Mouse (Mus musculus): ENCODE data around the gene Emc6. TPM values are rescaled to one million over a fixed set of nuclear protein-coding genes. Genes with fewer than 3 reads are reported as not detected.

The Emc6 gene
- polyA plus RNA-seq, 1 experiment, result 33.1 TPM

DNA sequence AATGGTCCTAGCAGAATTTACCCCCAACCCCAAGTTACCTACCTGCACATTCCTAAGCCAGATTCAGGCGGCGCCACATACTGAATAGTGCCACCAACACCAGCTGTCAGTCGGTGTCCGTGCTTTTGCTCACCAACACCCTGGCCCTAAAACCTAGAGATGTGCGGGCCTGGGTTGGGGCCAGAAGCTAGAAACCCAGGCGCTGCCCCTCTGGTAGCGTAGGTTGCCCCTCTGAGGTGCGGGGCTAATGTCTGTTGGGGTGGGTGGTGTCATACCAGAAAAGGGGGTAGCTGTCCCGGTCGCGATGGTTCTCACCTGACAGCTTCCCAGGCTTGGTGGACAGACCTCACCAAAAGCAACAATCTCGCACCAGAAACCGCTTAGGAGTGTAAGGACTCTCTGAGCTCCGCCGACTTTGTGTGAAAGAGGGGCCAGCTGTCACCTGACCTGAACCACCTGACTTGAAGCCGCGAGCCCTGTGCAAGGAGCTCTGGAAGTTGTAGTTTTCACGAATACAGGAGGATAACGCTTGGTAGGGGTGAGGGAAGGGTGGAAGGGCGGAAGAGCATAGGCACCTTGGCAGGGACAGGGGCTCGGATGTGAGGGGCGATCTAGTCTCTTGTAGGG lies 21.9 kb upstream of the Emc6 start, which contains the start of gene Ctns:
TSS of gene Ctns (minus strand) at position 440 of the 627 bp plus-strand sequence.
- Histone ChIP-seq H3K36me3 (ENCODE audit: control insufficient read depth, insufficient read depth, low read length) (no peaks in the 10 kb centered on the region), H3K27ac (ENCODE audit: control insufficient read depth, insufficient read depth, low read depth, low read length) (peak within 1 kb of the TSS; percentile 56)
- TF ChIP-seq CTCF (IDR thresholded peaks at IDR 0.05; ENCODE audit: control insufficient read depth, insufficient read depth, insufficient replicate concordance, low read depth, low read length) (no peak), POLR2A (IDR thresholded peaks at IDR 0.05; ENCODE audit: control insufficient read depth, low read depth, low read length) (no peak)

DNA sequence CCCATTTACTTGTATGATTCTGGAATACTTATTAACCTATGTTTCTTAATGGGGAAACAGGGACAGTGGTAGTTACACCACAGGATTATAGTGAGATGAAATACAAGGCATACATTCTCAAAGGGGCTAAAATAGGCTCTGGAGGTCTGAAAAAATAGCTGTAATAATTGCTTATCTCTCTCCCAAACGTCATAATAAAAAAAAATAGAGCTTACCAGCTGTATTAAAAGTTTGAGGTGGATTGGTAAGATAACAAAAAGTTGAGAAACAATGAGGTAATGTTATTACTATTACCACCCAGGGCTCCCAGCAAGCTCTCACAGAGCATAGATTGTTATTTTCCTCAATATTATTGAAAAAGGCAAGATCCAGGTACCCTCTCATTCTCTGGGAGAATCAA lies 21.4 kb upstream of the Emc6 start:
- no peaks in the 10 kb centered on the region for H3K27me3 ChIP-seq (ENCODE audit: control insufficient read depth, insufficient read depth, low read length)
- H3K36me3 ChIP-seq (ENCODE audit: control insufficient read depth, insufficient read depth, low read length), result no peaks in the 10 kb centered on the region
- TF ChIP-seq POLR2A (IDR thresholded peaks at IDR 0.05; ENCODE audit: control insufficient read depth, low read depth, low read length) (no peak), CTCF (IDR thresholded peaks at IDR 0.05; ENCODE audit: control insufficient read depth, insufficient read depth, insufficient replicate concordance, low read depth, low read length) (no peak)
- peaks cover 11% of the 10 kb centered on the region for H3K4me1 ChIP-seq (ENCODE audit: control insufficient read depth, insufficient read depth, low read length)
- H3K4me3 ChIP-seq (ENCODE audit: control insufficient read depth, low read depth, low read length), result no peak overlapping the region
- no peak overlapping the region for H3K27ac ChIP-seq (ENCODE audit: control insufficient read depth, insufficient read depth, low read depth, low read length)

More for the DNA sequence above, 21.9 kb upstream of the Emc6 start, which contains the start of gene Ctns:
- Histone ChIP-seq H3K4me3 (ENCODE audit: control insufficient read depth, low read depth, low read length) (peak within 1 kb of the TSS; percentile 86), H3K4me1 (ENCODE audit: control insufficient read depth, insufficient read depth, low read length) (peaks cover 11% of the 10 kb centered on the region), H3K27me3 (ENCODE audit: control insufficient read depth, insufficient read depth, low read length) (no peaks in the 10 kb centered on the region)

DNA sequence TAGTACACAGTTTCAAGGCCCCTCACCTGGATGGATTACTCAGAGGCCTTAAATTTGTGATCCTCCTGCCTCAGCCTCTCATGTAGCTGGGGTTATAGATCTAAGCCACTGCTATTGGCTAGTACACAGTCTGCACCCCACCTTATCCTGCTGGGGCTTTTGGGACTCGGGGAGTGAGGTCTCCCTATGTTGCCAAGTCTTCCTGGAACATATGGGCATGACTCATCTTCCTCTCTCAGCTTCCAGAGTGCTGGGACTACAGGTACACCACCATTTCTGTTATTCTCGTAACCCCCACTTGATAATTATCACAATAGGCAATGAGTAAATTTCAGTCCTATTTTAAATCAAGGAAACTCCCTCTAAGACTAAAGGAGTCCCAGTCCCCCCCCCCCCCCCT lies 17.6 kb upstream of the Emc6 start:
- no peak for TF ChIP-seq CTCF (IDR thresholded peaks at IDR 0.05; ENCODE audit: control insufficient read depth, insufficient read depth, insufficient replicate concordance, low read depth, low read length)
- TF ChIP-seq POLR2A (IDR thresholded peaks at IDR 0.05; ENCODE audit: control insufficient read depth, low read depth, low read length), result no peak
- H3K4me3 ChIP-seq (ENCODE audit: control insufficient read depth, low read depth, low read length), result no peak overlapping the region
- H3K36me3 ChIP-seq (ENCODE audit: control insufficient read depth, insufficient read depth, low read length), result peaks cover 3% of the 10 kb centered on the region
- H3K4me1 ChIP-seq (ENCODE audit: control insufficient read depth, insufficient read depth, low read length), result peaks cover 5% of the 10 kb centered on the region
- no peak overlapping the region for H3K27ac ChIP-seq (ENCODE audit: control insufficient read depth, insufficient read depth, low read depth, low read length)
- no peaks in the 10 kb centered on the region for H3K27me3 ChIP-seq (ENCODE audit: control insufficient read depth, insufficient read depth, low read length)

DNA sequence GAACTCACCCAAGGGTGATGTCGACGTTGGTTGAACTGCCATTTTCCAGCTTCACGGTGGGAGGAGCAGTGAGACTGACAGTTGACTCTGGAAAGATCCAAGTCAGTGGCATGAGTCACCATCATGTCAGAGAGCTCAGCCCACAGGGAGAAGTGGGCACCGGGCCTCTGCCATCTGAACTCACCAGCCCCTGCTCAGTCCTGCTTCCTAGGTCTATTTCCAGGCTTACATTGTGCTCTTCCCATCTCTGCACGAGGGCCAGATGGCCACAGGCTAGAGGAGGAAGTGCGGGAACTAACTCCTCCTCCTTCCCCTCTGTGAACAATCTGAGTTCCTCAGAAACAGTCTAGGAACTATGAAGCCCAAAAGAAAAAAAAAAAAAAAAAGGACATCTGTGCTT lies 16.2 kb upstream of the Emc6 start:
- Histone ChIP-seq H3K27me3 (ENCODE audit: control insufficient read depth, insufficient read depth, low read length) (no peaks in the 10 kb centered on the region), H3K4me3 (ENCODE audit: control insufficient read depth, low read depth, low read length) (no peak overlapping the region), H3K27ac (ENCODE audit: control insufficient read depth, insufficient read depth, low read depth, low read length) (no peak overlapping the region), H3K36me3 (ENCODE audit: control insufficient read depth, insufficient read depth, low read length) (peaks cover 3% of the 10 kb centered on the region), H3K4me1 (ENCODE audit: control insufficient read depth, insufficient read depth, low read length) (no peaks in the 10 kb centered on the region)
- TF ChIP-seq CTCF (IDR thresholded peaks at IDR 0.05; ENCODE audit: control insufficient read depth, insufficient read depth, insufficient replicate concordance, low read depth, low read length), result no peak
- TF ChIP-seq POLR2A (IDR thresholded peaks at IDR 0.05; ENCODE audit: control insufficient read depth, low read depth, low read length), result no peak

DNA sequence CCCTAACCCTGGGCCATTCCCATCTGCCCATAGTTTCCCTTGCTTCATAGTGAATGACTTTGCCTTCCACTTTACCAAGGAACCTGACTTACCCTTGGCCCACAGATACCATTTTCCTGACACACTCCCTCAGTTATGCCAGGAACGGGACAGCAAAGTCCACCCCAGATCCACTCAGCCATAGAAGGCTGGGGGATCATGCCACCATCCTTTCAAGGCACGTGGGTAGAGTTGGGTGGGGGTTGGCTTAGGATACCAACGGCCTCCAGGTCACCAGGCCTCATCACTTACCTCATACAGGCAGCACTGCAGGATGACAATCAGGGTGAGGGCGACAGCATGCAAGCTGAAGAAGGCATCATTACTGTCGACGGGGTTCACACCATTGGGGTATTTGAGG lies 10.4 kb upstream of the Emc6 start:
- H3K27ac ChIP-seq (ENCODE audit: control insufficient read depth, insufficient read depth, low read depth, low read length), result no peak overlapping the region
- no peak overlapping the region for H3K4me3 ChIP-seq (ENCODE audit: control insufficient read depth, low read depth, low read length)
- TF ChIP-seq CTCF (IDR thresholded peaks at IDR 0.05; ENCODE audit: control insufficient read depth, insufficient read depth, insufficient replicate concordance, low read depth, low read length) (no peak), POLR2A (IDR thresholded peaks at IDR 0.05; ENCODE audit: control insufficient read depth, low read depth, low read length) (no peak)
- H3K36me3 ChIP-seq (ENCODE audit: control insufficient read depth, insufficient read depth, low read length), result peaks cover 3% of the 10 kb centered on the region
- no peaks in the 10 kb centered on the region for H3K27me3 ChIP-seq (ENCODE audit: control insufficient read depth, insufficient read depth, low read length)
- no peaks in the 10 kb centered on the region for H3K4me1 ChIP-seq (ENCODE audit: control insufficient read depth, insufficient read depth, low read length)

DNA sequence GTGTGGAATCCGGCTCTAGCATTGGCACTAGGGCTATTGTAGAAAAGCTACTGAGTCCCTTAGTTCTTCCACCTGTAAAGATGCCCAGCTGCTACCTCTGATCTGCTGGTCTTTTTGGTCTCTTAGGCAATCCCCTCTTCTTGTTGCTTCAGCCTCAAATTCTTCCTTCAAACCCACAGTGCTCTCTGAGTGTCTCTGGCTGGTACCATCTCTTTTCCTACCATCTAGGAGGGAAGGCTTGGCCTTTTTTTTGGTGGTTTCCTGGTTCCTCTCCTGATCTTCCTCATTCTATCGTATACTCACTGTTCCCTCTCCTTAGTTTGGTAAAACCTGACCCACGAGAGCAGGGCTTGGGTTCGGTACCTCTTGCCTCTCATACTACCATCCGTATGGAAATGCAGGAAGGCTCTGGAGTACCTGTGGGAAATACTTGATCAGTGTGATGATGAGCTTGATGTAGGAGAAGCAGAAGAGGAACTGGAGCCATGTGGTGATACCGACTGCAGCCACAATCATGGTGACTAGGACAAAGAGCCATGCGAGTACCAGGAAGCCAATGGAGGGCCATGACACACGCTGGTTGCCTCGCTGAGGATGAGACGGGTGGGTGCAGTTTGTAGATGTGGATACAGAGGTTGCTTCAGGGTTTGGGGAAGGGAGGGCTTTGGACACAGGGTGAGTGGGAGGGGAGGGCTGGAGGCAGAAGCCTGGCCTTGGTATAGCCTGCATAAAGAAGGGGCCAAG lies 9.2 kb upstream of the Emc6 start:
- H3K4me1 ChIP-seq (ENCODE audit: control insufficient read depth, insufficient read depth, low read length), result no peaks in the 10 kb centered on the region
- H3K27ac ChIP-seq (ENCODE audit: control insufficient read depth, insufficient read depth, low read depth, low read length), result no peak overlapping the region
- no peaks in the 10 kb centered on the region for H3K27me3 ChIP-seq (ENCODE audit: control insufficient read depth, insufficient read depth, low read length)
- peaks cover 1% of the 10 kb centered on the region for H3K36me3 ChIP-seq (ENCODE audit: control insufficient read depth, insufficient read depth, low read length)
- TF ChIP-seq POLR2A (IDR thresholded peaks at IDR 0.05; ENCODE audit: control insufficient read depth, low read depth, low read length), result no peak
- no peak for TF ChIP-seq CTCF (IDR thresholded peaks at IDR 0.05; ENCODE audit: control insufficient read depth, insufficient read depth, insufficient replicate concordance, low read depth, low read length)
- no peak overlapping the region for H3K4me3 ChIP-seq (ENCODE audit: control insufficient read depth, low read depth, low read length)

DNA sequence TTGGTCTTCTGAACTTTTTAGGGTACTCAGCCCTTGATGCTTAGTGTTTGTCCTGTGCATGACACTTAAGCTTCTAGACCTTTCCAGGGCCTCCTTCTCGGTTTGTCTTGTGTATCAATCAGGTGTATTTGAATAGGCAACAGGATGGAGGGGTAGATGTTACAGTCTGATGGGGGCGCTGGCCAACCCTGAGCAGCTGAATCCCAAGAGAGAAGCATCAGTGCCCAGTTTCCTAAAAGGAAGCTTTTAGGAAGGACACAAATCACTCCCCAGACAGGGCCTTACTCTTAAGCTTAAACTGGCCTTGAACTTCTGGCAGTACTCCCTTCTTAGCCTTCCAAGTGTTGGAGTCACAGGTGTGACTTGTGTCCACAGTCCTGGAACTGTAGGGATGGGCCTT lies 1.1 kb upstream of the Emc6 start:
- H3K27me3 ChIP-seq (ENCODE audit: control insufficient read depth, insufficient read depth, low read length), result no peaks in the 10 kb centered on the region
- no peaks in the 10 kb centered on the region for H3K36me3 ChIP-seq (ENCODE audit: control insufficient read depth, insufficient read depth, low read length)
- H3K4me3 ChIP-seq (ENCODE audit: control insufficient read depth, low read depth, low read length), result peak overlapping the region; percentile 95
- TF ChIP-seq POLR2A (IDR thresholded peaks at IDR 0.05; ENCODE audit: control insufficient read depth, low read depth, low read length) (no peak), CTCF (IDR thresholded peaks at IDR 0.05; ENCODE audit: control insufficient read depth, insufficient read depth, insufficient replicate concordance, low read depth, low read length) (no peak)
- no peak overlapping the region for H3K27ac ChIP-seq (ENCODE audit: control insufficient read depth, insufficient read depth, low read depth, low read length)
- H3K4me1 ChIP-seq (ENCODE audit: control insufficient read depth, insufficient read depth, low read length), result peaks cover 6% of the 10 kb centered on the region
